Mouse (Mus musculus) embryonic facial prominence, embryonic 12.5 days (tissue): ENCODE data around the gene Ncapg2. TPM values are rescaled to one million over a fixed set of nuclear protein-coding genes. Genes with fewer than 3 reads are reported as not detected.

Experiments
- ATAC-seq: fragments of 200-750 bp; cut with Nextera tagmentation; 2 replicates; pipeline ENCODE4 v1.8.0; 2017; ENCODE audit not compliant: insufficient number of reproducible peaks, insufficient read depth, low FRiP score, low TSS enrichment
- H3K27ac ChIP-seq: fragments of 300-500 bp; sonication (generic); 2 replicates; pipeline ENCODE4 v1.5.1; 2016; ENCODE audit warnings: mild to moderate bottlenecking
- H3K27me3 ChIP-seq: fragments of 300-500 bp; sonication (generic); 2 replicates; pipeline ENCODE4 v1.6.1; 2016; ENCODE audit warnings: mild to moderate bottlenecking, moderate library complexity
- H3K36me3 ChIP-seq: fragments of 300-500 bp; sonication (generic); 2 replicates; pipeline ENCODE4 v1.6.1; 2016; ENCODE audit warnings: mild to moderate bottlenecking
- H3K4me1 ChIP-seq: fragments of 300-500 bp; sonication (generic); 2 replicates; pipeline ENCODE4 v1.6.1; 2016
- H3K4me2 ChIP-seq: fragments of 300-500 bp; sonication (generic); replicated peaks from 2 replicates; pipeline ENCODE4 v1.6.1; 2016; ENCODE audit warnings: mild to moderate bottlenecking, moderate library complexity
- H3K4me3 ChIP-seq: fragments of 300-500 bp; sonication (generic); 2 replicates; pipeline ENCODE4 v1.5.1; 2016; ENCODE audit warnings: mild to moderate bottlenecking
- H3K9ac ChIP-seq: fragments of 300-500 bp; sonication (generic); 2 replicates; pipeline ENCODE4 v1.6.1; 2016; ENCODE audit warnings: mild to moderate bottlenecking, moderate library complexity
- H3K9me3 ChIP-seq: fragments of 300-500 bp; sonication (generic); 2 replicates; pipeline ENCODE4 v1.6.1; 2016; ENCODE audit warnings: mild to moderate bottlenecking, moderate library complexity
- WGBS: fragments of 180-500 bp; shearing (Covaris S2); methylation state at CpG from one replicate; pipeline ENCODE4 v1.1.7; 2016; 5-methylcytosine and 5-hydroxymethylcytosine counted together
- polyA plus RNA-seq: library from polyadenylated mRNA; unstranded; fragments of >200 nt; fragmentation: Nextera tagmentation; extraction: Ambion mirVana; gene quantifications from 2 replicates; pipeline ENCODE4 v1.2.1, GENCODE M21; 2016

The Ncapg2 gene
- 45.6 and 49.1 TPM in 2 replicates for polyA plus RNA-seq

- Histone ChIP-seq H3K4me2 (peak within 1 kb of the TSS; percentile 87), H3K4me1 (peaks cover 8% of the 10 kb centered on the region; the same call in 1 of the 2 replicates), H3K4me3 (peak within 1 kb of the TSS; percentile 72), H3K9ac (peak within 1 kb of the TSS; percentile 70), H3K27ac (peak within 1 kb of the TSS; percentile 1; the same call in 1 of the 2 replicates), H3K27me3 (no peaks in the 10 kb centered on the region), H3K36me3 (peaks cover 29% of the 10 kb centered on the region), H3K9me3 (peaks cover 31% of the 10 kb centered on the region)
- peak; percentile 99 for ATAC-seq
- WGBS: under 1% methylated on average over 72 of the region's 72 CpGs
Measured at GRCm38 (mm10) chr12:116405045-116405835, at the start of gene Ncapg2. Gene Ncapg2, plus strand, starts transcription at chr12:116405402.

DNA sequence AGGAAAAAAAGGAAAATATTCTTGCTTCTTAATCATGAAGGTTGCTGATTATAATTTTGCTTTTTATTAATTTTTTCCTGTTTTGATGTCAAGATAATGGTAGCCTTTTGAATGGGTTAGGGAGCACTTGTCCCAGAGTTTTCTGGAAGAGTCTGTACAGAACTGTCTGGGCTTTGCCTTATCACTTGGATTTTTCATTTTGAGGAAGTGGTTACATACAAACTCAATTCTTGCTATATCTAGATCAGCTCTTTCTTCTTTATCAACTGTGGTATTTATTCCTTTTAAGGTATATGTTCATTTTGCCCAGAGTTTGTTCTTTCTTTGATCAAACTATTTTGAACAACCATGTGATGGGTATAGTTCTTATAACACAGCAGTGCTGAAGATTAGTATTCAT lies 43.1 kb upstream of the Ncapg2 start:
- H3K9me3 ChIP-seq: no peaks in the 10 kb centered on the region
- peaks cover 22% of the 10 kb centered on the region for H3K36me3 ChIP-seq
- H3K27me3 ChIP-seq: no peaks in the 10 kb centered on the region
- H3K4me2 ChIP-seq: no peak overlapping the region
- no peak for ATAC-seq
- H3K9ac ChIP-seq: no peak overlapping the region
- H3K4me3 ChIP-seq: no peak overlapping the region
- H3K27ac ChIP-seq: no peak overlapping the region
- H3K4me1 ChIP-seq: no peaks in the 10 kb centered on the region

DNA sequence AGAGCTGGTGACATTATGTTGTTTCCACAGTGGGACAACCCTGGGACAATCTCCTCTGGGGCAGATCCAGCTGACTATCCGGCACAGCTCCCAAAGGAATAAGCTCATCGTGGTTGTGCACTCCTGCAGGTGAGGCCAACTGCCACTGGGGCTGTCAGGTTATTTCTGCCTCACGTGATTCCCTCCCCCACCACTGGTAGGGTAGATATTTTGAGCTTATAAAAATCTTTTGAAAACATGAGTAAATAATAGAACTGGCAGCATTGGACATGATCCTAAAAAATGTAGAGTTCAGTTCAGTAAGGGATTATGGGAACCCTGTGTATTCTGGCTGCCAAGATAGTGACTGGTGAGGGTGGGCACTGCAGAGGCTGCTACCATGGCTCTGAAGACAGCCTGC lies 38.3 kb upstream of the Ncapg2 start:
- Histone ChIP-seq H3K4me1 (no peaks in the 10 kb centered on the region), H3K27ac (no peak overlapping the region), H3K4me3 (no peak overlapping the region), H3K9ac (no peak overlapping the region), H3K4me2 (no peak overlapping the region), H3K36me3 (peaks cover 18% of the 10 kb centered on the region), H3K27me3 (no peaks in the 10 kb centered on the region), H3K9me3 (no peaks in the 10 kb centered on the region)
- no peak for ATAC-seq
- WGBS: 79% methylated on average over 3 of the region's 3 CpGs

- no peaks in the 10 kb centered on the region for H3K9me3 ChIP-seq
- WGBS: 92% methylated on average over 2 of the region's 2 CpGs
- no peak for ATAC-seq
- peaks cover 18% of the 10 kb centered on the region for H3K36me3 ChIP-seq
- H3K4me1 ChIP-seq: no peaks in the 10 kb centered on the region
- H3K4me2 ChIP-seq: no peak overlapping the region
- no peaks in the 10 kb centered on the region for H3K27me3 ChIP-seq
- no peak overlapping the region for H3K27ac ChIP-seq
- no peak overlapping the region for H3K4me3 ChIP-seq
- no peak overlapping the region for H3K9ac ChIP-seq
Measured at GRCm38 (mm10) chr12:116367346-116367745, 37.9 kb upstream of the Ncapg2 start.

- 86% methylated on average over 2 of the region's 2 CpGs for WGBS
- ATAC-seq: no peak
- H3K9me3 ChIP-seq: no peaks in the 10 kb centered on the region
Measured at GRCm38 (mm10) chr12:116368857-116369256, 36.3 kb upstream of the Ncapg2 start.

DNA sequence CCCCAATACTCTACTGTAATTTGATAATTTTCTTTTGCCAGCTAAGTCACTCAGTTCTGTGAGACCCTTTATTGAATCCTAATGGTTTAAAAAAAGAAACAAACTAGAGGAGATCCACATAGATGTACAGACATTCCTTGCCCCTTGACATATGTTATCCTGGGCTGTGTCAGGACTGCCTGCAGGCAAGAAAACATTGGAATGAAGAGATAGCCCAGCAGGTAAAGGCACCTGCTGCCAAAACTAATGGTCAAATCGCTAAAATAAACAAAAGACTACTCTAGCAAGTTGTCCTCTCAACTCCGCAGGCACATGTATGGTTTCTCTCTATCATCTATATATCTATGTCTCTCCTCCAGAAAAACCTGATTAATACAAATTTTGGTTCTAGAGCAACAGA lies 22.1 kb upstream of the Ncapg2 start:
- Histone ChIP-seq H3K4me2 (no peak overlapping the region), H3K27ac (no peak overlapping the region), H3K36me3 (no peaks in the 10 kb centered on the region), H3K4me3 (no peak overlapping the region), H3K9ac (no peak overlapping the region), H3K9me3 (no peaks in the 10 kb centered on the region), H3K4me1 (no peaks in the 10 kb centered on the region), H3K27me3 (no peaks in the 10 kb centered on the region)
- no peak for ATAC-seq
- WGBS: 82% methylated on average over 2 of the region's 2 CpGs

More at GRCm38 (mm10) chr12:116368857-116369256, 36.3 kb upstream of the Ncapg2 start:
- H3K9ac ChIP-seq: no peak overlapping the region
- no peak overlapping the region for H3K4me3 ChIP-seq
- no peaks in the 10 kb centered on the region for H3K27me3 ChIP-seq
- H3K4me2 ChIP-seq: no peak overlapping the region
- H3K4me1 ChIP-seq: no peaks in the 10 kb centered on the region
- no peak overlapping the region for H3K27ac ChIP-seq
- H3K36me3 ChIP-seq: peaks cover 14% of the 10 kb centered on the region

- H3K9ac ChIP-seq: no peak overlapping the region
- H3K36me3 ChIP-seq: no peaks in the 10 kb centered on the region
- no peak overlapping the region for H3K27ac ChIP-seq
- no peak overlapping the region for H3K4me3 ChIP-seq
- ATAC-seq: no peak
- H3K27me3 ChIP-seq: no peaks in the 10 kb centered on the region
- H3K4me1 ChIP-seq: no peaks in the 10 kb centered on the region
- H3K9me3 ChIP-seq: no peaks in the 10 kb centered on the region
- no peak overlapping the region for H3K4me2 ChIP-seq
Measured at GRCm38 (mm10) chr12:116383995-116384394, 21.2 kb upstream of the Ncapg2 start.

DNA sequence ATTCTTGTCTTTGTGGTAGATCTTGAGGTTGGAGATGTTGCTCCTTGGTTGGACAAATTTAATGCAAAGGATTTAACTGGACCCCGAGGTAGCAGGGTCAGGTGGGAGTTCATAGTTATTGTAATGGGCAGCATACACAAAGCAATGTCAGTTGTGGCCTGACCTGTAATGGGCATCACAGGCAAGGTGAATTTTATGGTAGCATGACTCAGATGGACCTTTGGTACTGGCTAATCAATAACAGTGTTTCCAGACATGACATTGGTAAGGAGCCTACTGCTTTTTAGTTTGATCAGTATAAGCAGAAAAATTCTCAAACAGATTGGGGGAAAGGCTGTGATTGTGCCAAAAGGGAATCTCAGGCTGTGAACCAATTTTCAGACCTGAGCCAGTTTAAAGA lies 18.4 kb upstream of the Ncapg2 start:
- Histone ChIP-seq H3K27ac (no peak overlapping the region), H3K4me3 (no peak overlapping the region), H3K36me3 (no peaks in the 10 kb centered on the region), H3K27me3 (no peaks in the 10 kb centered on the region), H3K9ac (no peak overlapping the region), H3K4me2 (no peak overlapping the region), H3K4me1 (no peaks in the 10 kb centered on the region), H3K9me3 (no peaks in the 10 kb centered on the region)
- ATAC-seq: no peak
- WGBS: 83% methylated on average over 1 of the region's 1 CpGs

GRCm38 (mm10) chr12:116389868-116390267 lies 15.3 kb upstream of the Ncapg2 start:
- H3K36me3 ChIP-seq: no peaks in the 10 kb centered on the region
- no peaks in the 10 kb centered on the region for H3K4me1 ChIP-seq
- H3K4me3 ChIP-seq: no peak overlapping the region
- no peaks in the 10 kb centered on the region for H3K9me3 ChIP-seq
- no peak overlapping the region for H3K27ac ChIP-seq
- no peak for ATAC-seq
- no peaks in the 10 kb centered on the region for H3K27me3 ChIP-seq
- no peak overlapping the region for H3K9ac ChIP-seq
- no peak overlapping the region for H3K4me2 ChIP-seq
- 39% methylated on average over 1 of the region's 1 CpGs for WGBS

DNA sequence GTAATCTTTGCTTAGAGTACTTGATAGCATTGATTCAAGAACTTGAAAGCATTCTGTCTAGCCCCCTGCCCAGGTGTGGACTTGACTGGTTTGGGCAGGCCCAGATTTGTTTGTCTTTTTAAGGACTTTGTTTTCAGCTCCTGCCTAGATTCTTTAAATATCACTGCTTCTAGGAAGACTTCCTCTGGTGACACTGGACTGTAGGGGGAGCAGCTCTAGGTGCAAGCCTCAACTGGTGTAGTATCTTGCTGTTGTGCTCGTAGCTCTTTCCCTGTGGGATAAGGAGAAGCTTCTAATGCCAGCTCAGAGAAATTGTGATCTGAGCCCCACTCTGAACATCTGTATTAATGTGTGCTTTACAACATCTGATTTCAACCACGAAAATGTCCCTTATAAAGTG lies 10.9 kb upstream of the Ncapg2 start:
- Histone ChIP-seq H3K4me2 (no peak overlapping the region), H3K4me3 (no peak overlapping the region), H3K9ac (no peak overlapping the region), H3K9me3 (no peaks in the 10 kb centered on the region), H3K27me3 (no peaks in the 10 kb centered on the region), H3K4me1 (no peaks in the 10 kb centered on the region), H3K36me3 (no peaks in the 10 kb centered on the region), H3K27ac (no peak overlapping the region)
- WGBS: 61% methylated on average over 2 of the region's 2 CpGs
- ATAC-seq: no peak

- Histone ChIP-seq H3K4me3 (no peak overlapping the region), H3K27me3 (no peaks in the 10 kb centered on the region), H3K4me1 (no peaks in the 10 kb centered on the region), H3K9ac (no peak overlapping the region), H3K9me3 (0 out of 2 replicates have a peak, but pooled peaks cover 3% of the 10 kb centered on the region), H3K4me2 (no peak overlapping the region), H3K36me3 (no peaks in the 10 kb centered on the region), H3K27ac (no peak overlapping the region)
- WGBS: 78% methylated on average over 2 of the region's 2 CpGs
- ATAC-seq: no peak
Measured at GRCm38 (mm10) chr12:116395312-116395711, 9.9 kb upstream of the Ncapg2 start.

GRCm38 (mm10) chr12:116396072-116396695 lies 9.0 kb upstream of the Ncapg2 start:
- H3K9ac ChIP-seq: no peak overlapping the region
- no peaks in the 10 kb centered on the region for H3K27me3 ChIP-seq
- no peaks in the 10 kb centered on the region for H3K4me1 ChIP-seq
- no peak overlapping the region for H3K27ac ChIP-seq
- 93% methylated on average over 2 of the region's 2 CpGs for WGBS
- H3K36me3 ChIP-seq: no peaks in the 10 kb centered on the region
- no peak overlapping the region for H3K4me3 ChIP-seq
- H3K9me3 ChIP-seq: 0 out of 2 replicates have a peak, but pooled peaks cover 9% of the 10 kb centered on the region
- no peak for ATAC-seq
- no peak overlapping the region for H3K4me2 ChIP-seq
